Comparison of ENCODE assay signal across 7 mouse cellular contexts in genomic region chr2:18028140-18029021, GRCm38 (mm10). TPM values are rescaled to one million over a fixed set of nuclear protein-coding genes. Genes with fewer than 3 reads are reported as not detected.
DNase-seq lines count a peak whose midpoint lies in the region; ATAC-seq and TF ChIP-seq lines count a peak whose summit lies in the region.

No protein-coding gene starts in this region.

- ATAC-seq in embryonic facial prominence, embryonic 11.5 days (replicated peaks; ENCODE audit: insufficient number of reproducible peaks, low FRiP score, low TSS enrichment, low read depth): peak; percentile 63
- ATAC-seq in granulocyte monocyte progenitor cell, adult 5-6 weeks (replicated peaks; ENCODE audit: poor library complexity, severe bottlenecking): peak; percentile 31
- ATAC-seq in limb, embryonic 11.5 days (ENCODE audit: insufficient number of reproducible peaks, low FRiP score, low TSS enrichment, low read depth): peak; percentile 58
- ATAC-seq in midbrain, embryonic 12.5 days (ENCODE audit: low FRiP score, low read depth): peak; percentile 69

- H3K27ac ChIP-seq in embryonic facial prominence, embryonic 11.5 days (replicated peaks; ENCODE audit: low read depth, low read length): peak overlapping the region; percentile 99
- H3K27ac ChIP-seq in limb, embryonic 11.5 days (replicated peaks; ENCODE audit: low read depth, low read length): peak overlapping the region; percentile 99
- H3K27ac ChIP-seq in midbrain, embryonic 12.5 days (replicated peaks): peak overlapping the region; percentile 99
- peak overlapping the region; percentile 59 for H3K27ac ChIP-seq in spleen, adult 2 months (ENCODE audit: insufficient read depth, low read length)

- no peaks in the 10 kb centered on the region for H3K36me3 ChIP-seq in embryonic facial prominence, embryonic 11.5 days (replicated peaks; ENCODE audit: control insufficient read depth, insufficient read depth, low read depth, low read length)
- no peaks in the 10 kb centered on the region for H3K36me3 ChIP-seq in limb, embryonic 11.5 days (ENCODE audit: control insufficient read depth, insufficient read depth, low read length)
- no peaks in the 10 kb centered on the region for H3K36me3 ChIP-seq in midbrain, embryonic 12.5 days
- H3K36me3 ChIP-seq in spleen, adult 2 months (ENCODE audit: control insufficient read depth, insufficient read depth, low read length): no peaks in the 10 kb centered on the region

- no peak for TF ChIP-seq POLR2A in spleen, adult 2 months (IDR thresholded peaks at IDR 0.05; ENCODE audit: low read depth, low read length)

- WGBS in embryonic facial prominence, embryonic 11.5 days: under 1% methylated on average over 58 of the region's 61 CpGs
- under 1% methylated on average over 61 of the region's 61 CpGs for WGBS in limb, embryonic 11.5 days
- WGBS in midbrain, embryonic 12.5 days: under 1% methylated on average over 59 of the region's 61 CpGs
- under 1% methylated on average over 61 of the region's 61 CpGs for WGBS in spleen, adult 2 months

- peaks cover 4% of the 10 kb centered on the region; the same call in 1 of the 2 replicates for H3K4me1 ChIP-seq in embryonic facial prominence, embryonic 11.5 days (ENCODE audit: control insufficient read depth, insufficient read depth, low read length)
- H3K4me1 ChIP-seq in limb, embryonic 11.5 days (ENCODE audit: control insufficient read depth, insufficient read depth, low read length): peaks cover 26% of the 10 kb centered on the region
- H3K4me1 ChIP-seq in midbrain, embryonic 12.5 days: peaks cover 50% of the 10 kb centered on the region
- peaks cover 10% of the 10 kb centered on the region for H3K4me1 ChIP-seq in spleen, adult 2 months (ENCODE audit: control insufficient read depth, insufficient read depth, insufficient read length)

- H3K9me3 ChIP-seq in embryonic facial prominence, embryonic 11.5 days (replicated peaks; ENCODE audit: control insufficient read depth, low read length): no peaks in the 10 kb centered on the region
- H3K9me3 ChIP-seq in limb, embryonic 11.5 days (ENCODE audit: control insufficient read depth, low read length): no peaks in the 10 kb centered on the region
- no peaks in the 10 kb centered on the region for H3K9me3 ChIP-seq in midbrain, embryonic 12.5 days

- H3K9ac ChIP-seq in embryonic facial prominence, embryonic 11.5 days (replicated peaks; ENCODE audit: low read length): peak overlapping the region; percentile 95
- H3K9ac ChIP-seq in limb, embryonic 11.5 days (ENCODE audit: low read length): peak overlapping the region; percentile 93
- H3K9ac ChIP-seq in midbrain, embryonic 12.5 days (replicated peaks): peak overlapping the region; percentile 94

- TF ChIP-seq CTCF in spleen, adult 2 months (IDR thresholded peaks at IDR 0.05; ENCODE audit: extremely low read depth, insufficient read depth, insufficient read length, insufficient replicate concordance): no peak

- H3K4me3 ChIP-seq in embryonic facial prominence, embryonic 11.5 days (ENCODE audit: low read depth, low read length): peak overlapping the region; percentile 46
- peak overlapping the region; percentile 73 for H3K4me3 ChIP-seq in limb, embryonic 11.5 days (ENCODE audit: low read depth, low read length)
- H3K4me3 ChIP-seq in midbrain, embryonic 12.5 days: peak overlapping the region; percentile 65
- H3K4me3 ChIP-seq in spleen, adult 2 months (ENCODE audit: extremely low read depth, insufficient read depth, insufficient read length): peak overlapping the region; percentile 68

- peak; percentile 97 for DNase-seq in adrenal gland, adult 2 months
- DNase-seq in embryonic facial prominence, embryonic 11.5 days (ENCODE audit: low spot score): peak; percentile 74
- DNase-seq in kidney, adult 11 months: peak; percentile 96
- DNase-seq in limb, embryonic 11.5 days (ENCODE audit: low spot score): peak; percentile 85
- peak in 1 of 2 experiments; percentile 53 for DNase-seq in spleen, adult 2 months (ENCODE audit: low read depth in 1 of 2, low spot score in 2 of 2)

- no peaks in the 10 kb centered on the region for H3K27me3 ChIP-seq in embryonic facial prominence, embryonic 11.5 days (ENCODE audit: control insufficient read depth, insufficient read depth, low read length)
- H3K27me3 ChIP-seq in limb, embryonic 11.5 days (ENCODE audit: control insufficient read depth, insufficient read depth, low read length): no peaks in the 10 kb centered on the region
- no peaks in the 10 kb centered on the region for H3K27me3 ChIP-seq in midbrain, embryonic 12.5 days
- peaks cover 28% of the 10 kb centered on the region for H3K27me3 ChIP-seq in spleen, adult 2 months (ENCODE audit: control insufficient read depth, insufficient read depth, low read length)

- H3K4me2 ChIP-seq in embryonic facial prominence, embryonic 11.5 days (ENCODE audit: low read depth, low read length): peak overlapping the region; percentile 92
- H3K4me2 ChIP-seq in limb, embryonic 11.5 days (ENCODE audit: low read depth, severe bottlenecking): peak overlapping the region; percentile 90
- H3K4me2 ChIP-seq in midbrain, embryonic 12.5 days (replicated peaks): peak overlapping the region; percentile 97

RNA-seq across cellular contexts. Expression of gene A930004D18Rik, which starts 9.2 kb away (rescaled TPM):
- total RNA-seq in adrenal gland, adult 2 months (2021): 1 to 10 TPM in 1 of 2 experiments, under 1 TPM in 1; 0.92 to 3.3 TPM
- polyA plus RNA-seq in adrenal gland, adult 2 months (2012; rRNA removed): 0.42 and 0.70 TPM in 2 replicates
- 6.6 and 9.2 TPM in 2 replicates for polyA plus RNA-seq in embryonic facial prominence, embryonic 11.5 days (2014; fragmentation: Nextera tagmentation; extraction: Ambion mirVana)
- total RNA-seq in granulocyte monocyte progenitor cell, adult 5-6 weeks (2014; fragmentation: Nextera tagmentation): not detected in 2 replicates
- total RNA-seq in granulocyte monocyte progenitor cell, adult 5-6 weeks (2017): 0.26 TPM in 1 of 2 replicates, not detected in the other
- polyA plus RNA-seq in limb, embryonic 11.5 days (2014; fragmentation: Nextera tagmentation; extraction: Ambion mirVana): 10.4 and 11.9 TPM in 2 replicates
- polyA plus RNA-seq in midbrain, embryonic 12.5 days (2016; fragmentation: Nextera tagmentation; extraction: Ambion mirVana): 20.5 and 21.5 TPM in 2 replicates
- polyA plus RNA-seq in spleen, adult 2 months (2012; rRNA removed): 0.52 and 1.1 TPM in 2 replicates

RNA-seq across cellular contexts. Expression of gene Skida1, which starts 20.5 kb away (rescaled TPM):
- total RNA-seq in adrenal gland, adult 2 months (2021): 1 to 10 TPM; 2.3 to 3.8 TPM
- polyA plus RNA-seq in adrenal gland, adult 2 months (2012; rRNA removed): 1.8 and 3.1 TPM in 2 replicates
- polyA plus RNA-seq in embryonic facial prominence, embryonic 11.5 days (2014; fragmentation: Nextera tagmentation; extraction: Ambion mirVana): 15.5 and 16.9 TPM in 2 replicates
- total RNA-seq in granulocyte monocyte progenitor cell, adult 5-6 weeks (2014; fragmentation: Nextera tagmentation): not detected in 2 replicates
- not detected in 2 replicates for total RNA-seq in granulocyte monocyte progenitor cell, adult 5-6 weeks (2017)
- 11.7 and 13.8 TPM in 2 replicates for polyA plus RNA-seq in limb, embryonic 11.5 days (2014; fragmentation: Nextera tagmentation; extraction: Ambion mirVana)
- 23.8 and 26.6 TPM in 2 replicates for polyA plus RNA-seq in midbrain, embryonic 12.5 days (2016; fragmentation: Nextera tagmentation; extraction: Ambion mirVana)
- 0.22 and 0.46 TPM in 2 replicates for polyA plus RNA-seq in spleen, adult 2 months (2012; rRNA removed)

RNA-seq across cellular contexts. Expression of gene Mllt10, which starts 26.7 kb away (rescaled TPM):
- total RNA-seq in adrenal gland, adult 2 months (2021): 10 to 100 TPM; 42.8 to 44.6 TPM
- polyA plus RNA-seq in adrenal gland, adult 2 months (2012; rRNA removed): 22.6 and 23.2 TPM in 2 replicates
- polyA plus RNA-seq in embryonic facial prominence, embryonic 11.5 days (2014; fragmentation: Nextera tagmentation; extraction: Ambion mirVana): 40.8 and 44.3 TPM in 2 replicates
- 76.1 and 128 TPM in 2 replicates for total RNA-seq in granulocyte monocyte progenitor cell, adult 5-6 weeks (2014; fragmentation: Nextera tagmentation)
- 51.8 and 65.0 TPM in 2 replicates for total RNA-seq in granulocyte monocyte progenitor cell, adult 5-6 weeks (2017)
- polyA plus RNA-seq in limb, embryonic 11.5 days (2014; fragmentation: Nextera tagmentation; extraction: Ambion mirVana): 45.3 and 46.3 TPM in 2 replicates
- polyA plus RNA-seq in midbrain, embryonic 12.5 days (2016; fragmentation: Nextera tagmentation; extraction: Ambion mirVana): 64.9 and 70.4 TPM in 2 replicates
- polyA plus RNA-seq in spleen, adult 2 months (2012; rRNA removed): 27.4 and 30.1 TPM in 2 replicates

RNA-seq across cellular contexts. Expression of gene H2al2a, which starts 31.6 kb away (rescaled TPM):
- not detected for total RNA-seq in adrenal gland, adult 2 months (2021)
- not detected in 2 replicates for polyA plus RNA-seq in adrenal gland, adult 2 months (2012; rRNA removed)
- not detected in 2 replicates for polyA plus RNA-seq in embryonic facial prominence, embryonic 11.5 days (2014; fragmentation: Nextera tagmentation; extraction: Ambion mirVana)
- total RNA-seq in granulocyte monocyte progenitor cell, adult 5-6 weeks (2014; fragmentation: Nextera tagmentation): not detected in 2 replicates
- total RNA-seq in granulocyte monocyte progenitor cell, adult 5-6 weeks (2017): not detected in 2 replicates
- not detected in 2 replicates for polyA plus RNA-seq in limb, embryonic 11.5 days (2014; fragmentation: Nextera tagmentation; extraction: Ambion mirVana)
- polyA plus RNA-seq in midbrain, embryonic 12.5 days (2016; fragmentation: Nextera tagmentation; extraction: Ambion mirVana): not detected in 2 replicates
- polyA plus RNA-seq in spleen, adult 2 months (2012; rRNA removed): not detected in 2 replicates
